In the genomic region with DNA sequence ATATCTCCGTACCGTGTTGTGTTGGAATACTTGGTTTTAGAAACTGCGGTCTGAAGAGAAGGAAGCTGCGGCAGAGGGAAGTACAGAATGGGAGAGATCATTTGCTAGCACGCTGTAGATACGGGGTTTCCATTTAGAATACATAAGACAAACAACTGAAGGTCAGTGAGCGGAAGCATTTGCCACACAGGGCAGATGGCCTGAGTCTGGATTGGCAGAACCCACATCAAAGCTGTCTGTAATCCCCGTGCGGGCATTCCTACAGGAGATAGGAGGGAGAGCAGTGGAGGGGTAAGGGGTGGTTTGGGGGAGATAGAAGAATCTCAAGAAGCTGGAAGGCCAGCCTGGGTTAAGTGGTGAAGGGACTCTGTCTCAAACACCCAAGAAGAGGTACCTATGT, we compare ENCODE assay signal across 21 mouse cellular contexts. TPM values are rescaled to one million over a fixed set of nuclear protein-coding genes. Genes with fewer than 3 reads are reported as not detected.
DNase-seq lines count a peak whose midpoint lies in the region; ATAC-seq lines count a peak whose summit lies in the region.
"Had no signal": no experiment of that assay in that cellular context is flagged by ENCODE, and none has a peak within 500 bp of the region (broad histone marks: within the 10 kb centered on the region; RNA-seq: fewer than 3 reads in every experiment).

No protein-coding gene starts in this region.

- no peaks in the 10 kb centered on the region for H3K4me1 ChIP-seq in neural tube, embryonic 15.5 days
- H3K4me1 ChIP-seq in embryonic facial prominence, embryonic 10.5 days = peaks cover 9% of the 10 kb centered on the region; the same call in 1 of the 2 replicates
- H3K4me1 ChIP-seq: embryonic facial prominence, embryonic 12.5 days had no signal

- WGBS in neural tube, embryonic 15.5 days = 89% methylated on average over 9 of the region's 9 CpGs
- WGBS in embryonic facial prominence, embryonic 10.5 days = 88% methylated on average over 9 of the region's 9 CpGs

- no peaks in the 10 kb centered on the region for H3K27me3 ChIP-seq in neural tube, embryonic 15.5 days (replicated peaks)
- H3K27me3 ChIP-seq in embryonic facial prominence, embryonic 10.5 days (replicated peaks; ENCODE audit: low read depth, poor library complexity, severe bottlenecking) = no peaks in the 10 kb centered on the region
- H3K27me3 ChIP-seq: embryonic facial prominence, embryonic 12.5 days; forebrain, embryonic 13.5 days had no signal

- peak overlapping the region; percentile 11; the same call in 1 of the 2 replicates for H3K27ac ChIP-seq in neural tube, embryonic 15.5 days (replicated peaks)
- H3K27ac ChIP-seq in embryonic facial prominence, embryonic 10.5 days (replicated peaks) = no peak overlapping the region
- H3K27ac ChIP-seq: embryonic facial prominence, embryonic 12.5 days; forebrain, embryonic 13.5 days; hindbrain, embryonic 14.5 days; macrophage had no signal

- H3K4me3 ChIP-seq in neural tube, embryonic 15.5 days (replicated peaks) = no peak overlapping the region
- no peak overlapping the region for H3K4me3 ChIP-seq in embryonic facial prominence, embryonic 10.5 days
- H3K4me3 ChIP-seq: embryonic facial prominence, embryonic 12.5 days; forebrain, embryonic 13.5 days had no signal

- no peak overlapping the region for H3K9ac ChIP-seq in neural tube, embryonic 15.5 days (replicated peaks)
- H3K9ac ChIP-seq: embryonic facial prominence, embryonic 12.5 days; forebrain, embryonic 13.5 days; hindbrain, embryonic 14.5 days; liver, postnatal 0 days had no signal

- no peaks in the 10 kb centered on the region for H3K9me3 ChIP-seq in neural tube, embryonic 15.5 days (replicated peaks)
- H3K9me3 ChIP-seq in embryonic facial prominence, embryonic 10.5 days = no peaks in the 10 kb centered on the region
- H3K9me3 ChIP-seq: embryonic facial prominence, embryonic 12.5 days; forebrain, embryonic 13.5 days had no signal

- H3K4me2 ChIP-seq in neural tube, embryonic 15.5 days = no peak overlapping the region
- H3K4me2 ChIP-seq: embryonic facial prominence, embryonic 12.5 days; forebrain, embryonic 13.5 days; hindbrain, embryonic 14.5 days; liver, embryonic 11.5 days had no signal

- ATAC-seq in cerebellum, adult (ENCODE audit: insufficient number of reproducible peaks, low FRiP score, low TSS enrichment) = peak; percentile 51; the same call in 1 of the 2 replicates
- ATAC-seq in neural tube, embryonic 15.5 days (ENCODE audit: low FRiP score) = no peak
- 0 out of 2 replicates have a peak, but pooled peaks have one; percentile 8 for ATAC-seq in common myeloid progenitor, adult 5-6 weeks (replicated peaks; ENCODE audit: low read depth, poor library complexity, severe bottlenecking)
- ATAC-seq: forebrain, embryonic 13.5 days; liver, postnatal 0 days; midbrain, embryonic 16.5 days had no signal

- DNase-seq in cerebellum, postnatal 4 days (ENCODE audit: low spot score in 2 of 2) = no peak
- peak; percentile 30 for DNase-seq in layer of hippocampus, adult 11-12 months (ENCODE audit: low spot score)
- no peak for DNase-seq in layer of hippocampus, adult 9-10 months (ENCODE audit: low spot score)
- no peak for DNase-seq in neural tube, embryonic 10.5 days (ENCODE audit: extremely low spot score, low spot score)
- no peak for DNase-seq in embryonic facial prominence, embryonic 10.5 days (ENCODE audit: low spot score)
- DNase-seq: adrenal gland, postnatal 36 days; heart, postnatal 36 days; kidney, adult 8-10 months; kidney, postnatal 10 days; liver, postnatal 0 days; thymus, adult 18-20 months; thymus, postnatal 36 days had no signal

- H3K36me3 ChIP-seq in neural tube, embryonic 15.5 days = 0 out of 2 replicates have a peak, but pooled peaks cover 17% of the 10 kb centered on the region
- H3K36me3 ChIP-seq in embryonic facial prominence, embryonic 10.5 days (replicated peaks) = no peaks in the 10 kb centered on the region
- H3K36me3 ChIP-seq: embryonic facial prominence, embryonic 12.5 days had no signal

RNA-seq across cellular contexts. Expression of gene Klhl3, which starts 38.5 kb away (rescaled TPM):
- polyA plus RNA-seq in neural tube, embryonic 15.5 days (2015; fragmentation: Nextera tagmentation; extraction: Ambion mirVana) = 14.9 and 16.5 TPM in 2 replicates
- 1.9 TPM in 2 replicates for total RNA-seq in common myeloid progenitor, adult 5-6 weeks (2017)
- polyA plus RNA-seq in embryonic facial prominence, embryonic 10.5 days (2016; fragmentation: Nextera tagmentation; extraction: Ambion mirVana) = 1.7 and 1.8 TPM in 2 replicates

RNA-seq across cellular contexts. Expression of gene Hnrnpa0, which starts 53.5 kb away (rescaled TPM):
- polyA plus RNA-seq in neural tube, embryonic 15.5 days (2015; fragmentation: Nextera tagmentation; extraction: Ambion mirVana) = 32.5 and 41.2 TPM in 2 replicates
- 87.6 and 121 TPM in 2 replicates for total RNA-seq in common myeloid progenitor, adult 5-6 weeks (2017)
- 44.5 and 52.5 TPM in 2 replicates for polyA plus RNA-seq in embryonic facial prominence, embryonic 10.5 days (2016; fragmentation: Nextera tagmentation; extraction: Ambion mirVana)
